Mouse (Mus musculus): Measurements from ENCODE around the gene Oas3.

DNA sequence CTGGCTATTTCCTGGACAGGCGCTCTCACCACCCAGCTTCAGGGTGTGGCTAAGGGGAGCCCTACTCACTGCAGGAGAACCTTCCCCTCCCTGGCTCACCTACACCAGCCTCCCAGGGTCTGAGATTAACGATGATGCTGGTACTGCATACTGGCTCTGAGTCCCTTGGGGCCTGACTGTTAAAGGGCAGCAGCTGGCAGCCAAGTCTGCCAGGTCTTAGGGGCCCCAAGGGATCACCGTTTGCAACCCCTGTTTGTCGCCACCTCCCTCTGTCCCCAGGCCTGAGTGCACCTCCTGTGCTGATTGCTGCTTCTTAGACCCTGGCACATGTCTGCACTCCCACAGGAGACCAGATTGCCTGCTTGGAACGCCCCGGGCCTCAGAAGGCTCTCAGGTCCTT, 73.0 kb downstream of the Oas3 start:
- TF ChIP-seq GATA1 (IDR thresholded peaks at IDR 0.05; ENCODE audit: low read length) (no peak), TAL1 (IDR thresholded peaks at IDR 0.05; ENCODE audit: low read length) (no peak)
